Mouse (Mus musculus) spleen, postnatal 36 days (tissue): ENCODE measurements at regions not wholly inside any gene's neighbourhood (a gene's known extent, or its start where the extent isn't known, plus 50 kb on each side); places are given as distances from the start of the nearest gene placed in this dataset.

Source experiments
- DNase-seq, 2 experiments: peaks; one replicate each; pipeline ENCODE4 v3.0.0; 2022; ENCODE audit warnings: low spot score in 2 of 2, mixed read lengths in 1 of 2

DNA sequence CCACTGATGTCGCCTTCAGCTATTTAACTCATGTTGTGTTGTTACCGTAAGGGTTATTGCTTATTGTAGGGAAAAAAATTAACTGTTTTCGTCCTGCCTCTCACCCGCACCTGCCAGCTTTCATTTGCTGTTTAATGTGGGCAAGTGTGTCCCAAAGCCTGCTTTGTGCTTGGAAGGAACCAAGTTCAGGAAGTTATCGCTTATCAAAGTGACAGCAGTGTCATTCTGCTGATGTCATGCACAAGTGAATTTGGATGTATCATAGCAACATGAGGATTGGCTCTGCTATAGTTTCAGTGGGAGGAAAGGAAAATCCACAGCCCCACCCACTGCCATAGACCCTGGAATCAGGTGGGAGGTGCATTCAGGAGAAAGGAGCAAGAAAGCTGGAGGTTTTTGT is 276.5 kb downstream of the Rnf144b start:
- DNase-seq: no peak

DNA sequence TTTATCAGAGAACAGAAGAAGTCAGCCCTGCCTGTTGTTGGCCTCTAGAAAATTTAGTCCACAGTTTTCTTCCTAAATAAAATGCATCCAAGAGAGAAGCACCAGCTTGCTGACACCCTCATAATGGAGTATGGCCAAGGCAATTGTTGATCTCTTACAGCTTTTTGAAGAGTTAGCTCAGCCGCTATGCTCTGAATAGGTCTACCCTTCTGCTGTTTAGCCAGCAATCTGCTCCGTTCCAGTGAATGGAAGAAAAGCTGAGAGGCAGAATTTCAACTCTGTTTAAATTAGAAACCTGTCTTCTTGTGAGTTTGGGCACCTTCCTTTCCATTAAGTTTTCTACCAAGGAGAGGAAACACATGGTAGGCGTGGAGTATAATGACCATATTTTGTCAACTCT is 290.8 kb downstream of the Rnf144b start:
- DNase-seq: no peak

DNA sequence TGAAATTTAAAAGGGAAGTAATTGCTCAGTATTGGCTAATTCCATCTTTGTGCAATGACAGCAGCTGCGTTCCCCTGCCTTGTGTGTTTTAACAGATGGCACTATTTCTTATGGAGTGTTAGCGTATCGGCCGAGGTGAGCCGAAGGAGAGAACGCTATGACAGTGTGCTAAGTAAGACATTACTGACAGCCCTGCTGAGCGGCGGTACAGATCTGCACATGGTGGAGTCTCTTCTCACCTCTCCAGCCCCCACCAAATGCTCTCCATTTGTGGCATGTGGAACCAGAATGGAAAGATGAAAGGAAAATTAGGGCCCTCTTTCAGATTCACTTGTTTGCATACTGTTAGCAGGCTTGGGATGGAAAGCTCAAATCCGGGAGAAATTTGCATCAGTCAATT is 291.5 kb downstream of the Rnf144b start:
- DNase-seq: no peak

DNA sequence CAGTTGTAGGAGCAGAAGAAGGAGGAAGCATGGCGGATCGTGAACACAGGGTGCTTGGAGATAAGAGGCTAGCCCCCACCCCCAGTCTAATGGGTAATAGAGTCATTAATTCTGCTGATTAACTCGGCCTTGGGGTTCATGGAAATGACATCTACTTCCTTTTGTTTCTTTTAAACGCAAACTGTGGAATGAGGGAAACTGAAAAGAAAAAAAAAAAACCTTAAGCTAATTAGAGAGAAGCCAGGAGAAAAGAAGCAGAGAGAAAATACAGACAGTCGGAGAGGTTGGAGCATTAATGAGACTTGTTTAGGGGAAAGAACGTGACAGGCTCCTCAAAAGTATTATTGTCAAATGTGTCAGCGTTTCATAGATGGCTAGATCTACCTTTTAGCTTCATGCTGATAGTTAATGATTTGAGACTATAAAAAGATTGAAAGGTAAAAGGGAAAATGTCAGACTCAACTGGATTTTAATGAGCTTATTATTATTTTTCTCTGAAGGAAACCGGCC is 307.5 kb downstream of the Rnf144b start:
- no peak for DNase-seq

DNA sequence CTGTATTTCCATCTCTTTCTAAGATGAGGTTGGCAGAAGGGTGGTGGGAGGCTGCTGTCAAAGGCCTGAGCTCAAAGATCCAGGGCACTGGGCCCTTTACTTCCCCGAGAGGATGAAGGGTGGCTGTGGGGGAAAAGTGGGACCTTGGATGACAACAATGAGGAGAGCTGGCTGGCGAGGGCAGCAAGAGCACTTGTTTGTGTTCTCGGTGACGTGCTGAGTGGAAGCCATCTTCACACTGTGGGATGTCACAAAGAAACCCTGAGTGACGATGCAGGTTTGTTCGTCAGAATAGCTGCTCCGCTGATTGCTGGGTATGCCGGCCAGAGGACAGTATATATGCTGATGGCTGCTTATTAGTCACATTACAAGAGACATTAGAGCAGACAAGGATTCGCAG is 308.0 kb downstream of the Rnf144b start:
- DNase-seq: no peak

DNA sequence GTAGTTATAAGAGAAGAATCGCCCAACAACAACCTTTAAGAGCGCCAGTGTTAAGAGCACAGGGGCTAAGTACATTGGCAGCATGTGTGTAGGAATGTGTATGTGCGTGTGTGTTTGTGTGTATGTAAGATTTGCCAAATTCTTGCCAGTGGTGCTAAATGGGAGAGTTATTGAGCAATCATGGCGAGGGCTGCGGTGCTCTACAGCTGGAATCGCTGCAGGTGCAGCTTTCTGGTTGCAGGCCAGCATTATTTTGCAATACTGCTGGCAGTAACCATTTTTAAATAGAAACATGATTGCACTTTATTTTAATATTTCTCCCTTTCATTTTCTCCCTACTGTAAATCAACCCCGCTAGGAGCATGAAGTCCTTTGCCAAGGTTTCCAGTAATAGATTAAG is 313.2 kb downstream of the Rnf144b start:
- DNase-seq: no peak

DNA sequence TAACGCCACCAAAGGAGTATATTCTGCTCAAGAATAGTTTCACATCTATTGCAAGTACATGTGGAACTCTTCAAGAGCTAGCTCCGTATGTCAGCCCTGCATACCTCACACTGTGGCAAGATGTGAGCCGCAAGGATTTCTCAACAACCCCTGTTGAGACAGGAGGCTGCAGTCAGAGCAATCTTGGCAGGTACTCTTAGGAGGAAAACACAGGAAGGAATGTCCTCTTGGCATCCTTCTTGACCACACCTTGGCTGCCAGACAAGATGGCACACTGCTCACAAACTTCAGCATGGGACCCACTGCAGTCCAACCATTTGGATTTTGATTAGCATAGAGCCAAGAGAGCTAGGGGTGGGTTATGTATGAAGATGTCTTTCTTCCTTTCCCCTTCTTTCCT is 322.4 kb downstream of the Rnf144b start:
- DNase-seq: no peak

DNA sequence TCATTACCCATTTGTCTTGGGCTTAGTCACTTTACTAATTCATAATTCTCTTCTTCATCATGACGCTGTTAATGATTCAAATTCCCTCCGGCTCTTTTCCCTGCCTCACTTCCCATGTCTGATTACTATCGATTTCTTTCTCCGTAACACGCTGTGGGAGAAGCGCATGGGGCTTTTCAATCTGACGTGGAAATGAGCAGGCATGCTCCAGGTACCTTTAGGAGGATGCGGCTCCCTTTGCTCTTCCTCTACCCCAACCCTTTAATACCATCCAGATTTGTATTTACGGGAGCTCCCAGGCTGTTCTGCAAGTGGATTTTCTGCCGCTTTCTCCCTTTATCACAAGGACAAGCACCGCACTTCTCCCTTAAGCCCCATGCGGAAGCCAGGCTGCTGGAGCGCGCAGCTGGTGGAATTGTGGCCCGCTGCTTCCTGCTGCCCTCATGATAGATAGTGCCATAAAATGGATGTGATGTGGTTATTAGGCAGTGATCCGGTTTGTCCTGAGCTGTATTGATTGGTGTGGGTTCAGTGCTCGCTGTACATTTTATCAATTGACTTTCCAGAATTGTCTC is 329.8 kb downstream of the Rnf144b start:
- DNase-seq: no peak

DNA sequence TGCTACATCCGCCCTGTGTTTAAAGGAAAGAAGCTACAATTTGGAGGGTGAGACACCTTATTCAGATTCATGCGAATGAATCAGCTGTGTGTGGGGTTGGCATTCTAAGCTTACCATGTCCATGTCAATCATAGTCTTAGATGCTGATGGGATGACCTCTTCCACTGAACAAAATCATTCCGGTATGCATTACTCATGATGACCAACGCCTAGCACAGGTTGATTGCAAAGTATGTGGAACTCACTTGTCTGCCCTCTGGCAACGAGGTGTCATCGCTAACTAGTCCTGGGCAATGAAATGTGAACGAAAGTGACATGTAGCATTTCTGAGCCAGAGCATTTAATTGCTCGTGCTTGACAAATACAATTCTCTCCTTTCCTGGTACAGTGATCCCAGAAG is 339.7 kb downstream of the Rnf144b start:
- DNase-seq: no peak

DNA sequence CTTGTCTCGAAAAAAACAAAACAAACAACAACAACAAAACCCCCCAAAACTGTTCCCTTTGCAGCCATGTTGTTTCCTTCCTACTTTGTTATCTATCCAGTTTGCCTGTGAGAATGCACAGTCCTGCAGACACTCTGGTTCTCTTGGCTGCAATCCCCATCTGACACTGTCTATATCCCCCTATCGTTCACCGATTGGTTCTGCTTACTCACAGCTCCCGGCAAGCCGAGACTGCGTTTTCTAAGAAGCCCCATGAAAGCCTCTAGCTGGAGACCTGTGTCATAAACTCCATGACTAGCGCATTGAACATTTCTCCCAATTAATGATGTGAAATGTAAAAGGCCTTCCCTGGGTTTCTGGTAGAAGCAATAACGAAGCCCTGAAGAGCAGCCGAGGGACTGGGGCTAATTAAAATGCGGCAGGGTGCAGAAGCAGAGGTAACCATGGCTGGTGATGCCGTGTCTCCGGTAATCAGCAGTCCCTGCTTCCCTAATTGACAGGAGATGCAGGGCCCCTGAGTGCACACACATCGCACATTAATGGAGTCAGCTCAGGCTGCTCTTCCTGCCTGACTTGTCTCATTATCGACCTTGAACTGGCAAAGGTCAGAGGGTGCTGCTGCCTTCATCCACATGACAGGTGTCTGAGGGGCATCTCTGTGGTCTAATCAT is 349.2 kb downstream of the Rnf144b start:
- DNase-seq: no peak

DNA sequence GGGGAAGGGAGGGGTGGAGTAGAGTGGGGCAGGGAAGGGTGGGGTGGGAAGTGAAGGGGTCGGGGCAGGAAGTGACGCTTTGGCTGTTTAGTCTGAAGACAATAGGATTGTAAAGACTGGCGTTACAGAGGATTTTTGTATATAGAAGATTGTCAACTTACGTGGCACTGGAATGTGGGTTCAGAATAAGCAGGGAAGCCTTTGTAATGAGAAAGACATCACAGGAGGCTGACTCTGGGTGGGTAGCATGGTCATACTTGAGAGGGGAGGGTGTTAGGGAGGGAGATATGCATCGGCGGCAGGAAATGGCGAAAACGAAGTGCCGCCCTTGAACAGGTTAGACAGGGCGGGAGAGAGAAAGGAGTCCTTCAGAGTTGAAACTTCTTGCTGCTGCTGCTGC is 357.7 kb downstream of the Rnf144b start:
- DNase-seq: no peak

DNA sequence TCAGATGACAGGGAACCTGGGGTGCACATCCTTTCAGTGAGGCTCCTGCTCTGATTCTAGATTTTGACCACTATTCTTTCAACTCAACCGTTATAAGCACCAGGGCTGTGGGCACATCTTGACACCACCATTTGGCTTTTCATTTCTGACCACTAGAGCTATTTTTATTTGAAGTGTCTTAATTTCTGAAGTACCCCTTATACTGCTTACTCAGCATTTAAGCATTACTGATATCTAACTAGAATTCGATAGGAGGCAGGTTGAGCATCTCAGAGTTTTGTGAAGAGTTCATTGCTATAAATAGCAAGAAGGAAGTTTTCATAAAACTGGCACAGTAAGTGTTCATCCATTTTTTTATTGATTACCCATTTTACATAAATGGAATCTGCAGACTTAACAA is 362.4 kb downstream of the Rnf144b start:
- DNase-seq: no peak

DNA sequence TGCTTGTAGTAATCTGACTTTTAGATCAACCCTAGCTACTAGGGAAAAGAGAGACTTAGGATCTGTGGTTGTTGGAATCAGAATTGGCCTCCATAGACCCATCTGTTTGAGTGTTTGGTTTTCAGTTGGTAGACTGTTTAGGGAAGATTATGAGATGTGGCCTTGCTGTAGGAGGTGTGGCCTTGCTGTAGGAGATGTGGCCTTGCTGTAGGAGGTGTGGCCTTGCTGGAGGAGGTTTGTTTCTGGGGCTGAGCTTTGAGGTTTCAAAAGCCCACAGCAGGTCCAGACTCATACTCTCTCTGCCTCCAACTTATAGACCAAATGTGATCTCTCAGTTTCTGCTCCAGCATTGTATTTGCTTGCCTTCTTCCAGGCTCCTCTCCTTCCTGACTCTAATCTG is 363.7 kb downstream of the Rnf144b start:
- DNase-seq: no peak

DNA sequence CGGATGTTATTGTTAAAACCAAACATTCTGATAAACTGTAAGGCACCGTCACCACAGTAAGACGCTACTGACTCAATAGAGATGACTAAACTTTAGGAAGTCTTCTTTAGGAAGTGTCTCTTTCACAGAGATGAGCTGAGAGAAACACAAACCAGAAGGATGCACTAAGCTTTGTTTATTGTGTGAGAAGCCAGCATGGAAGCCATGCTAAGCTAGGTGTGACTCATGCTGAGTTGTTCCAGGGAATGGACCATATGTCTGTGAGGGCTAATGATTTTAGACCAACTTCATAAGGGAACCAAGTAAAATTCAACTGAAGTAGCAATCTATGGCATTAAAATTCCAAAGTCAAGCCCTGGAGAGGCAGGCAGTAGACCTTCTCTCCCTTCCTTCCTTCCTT is 364.2 kb downstream of the Rnf144b start:
- no peak for DNase-seq

DNA sequence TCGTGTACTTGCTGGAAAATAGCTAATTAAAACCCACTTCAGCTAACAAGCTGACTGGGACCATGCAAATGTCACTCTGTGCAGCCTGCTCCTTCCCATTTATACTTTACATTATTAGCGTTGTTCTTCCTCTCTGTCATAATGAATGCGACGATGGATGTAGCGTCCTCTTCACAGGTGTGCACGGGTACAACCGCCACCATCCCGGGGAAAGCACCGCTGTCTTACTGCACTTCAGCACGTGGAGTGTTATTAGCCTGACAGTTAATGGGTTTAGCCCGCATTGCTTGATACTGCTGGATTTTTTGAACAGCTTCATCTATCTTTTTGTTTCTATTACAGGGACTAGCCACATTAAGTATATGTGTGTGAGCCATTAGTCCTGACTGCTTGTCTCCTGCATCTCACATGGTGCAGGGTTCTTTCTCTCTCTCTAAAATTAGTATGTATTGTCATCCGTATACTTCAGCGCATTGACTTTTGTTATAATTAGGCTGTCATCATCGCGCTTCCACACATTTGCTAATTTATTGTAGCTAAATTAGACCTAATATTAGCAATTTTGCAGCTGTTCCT is 383.0 kb downstream of the Rnf144b start:
- DNase-seq: no peak

DNA sequence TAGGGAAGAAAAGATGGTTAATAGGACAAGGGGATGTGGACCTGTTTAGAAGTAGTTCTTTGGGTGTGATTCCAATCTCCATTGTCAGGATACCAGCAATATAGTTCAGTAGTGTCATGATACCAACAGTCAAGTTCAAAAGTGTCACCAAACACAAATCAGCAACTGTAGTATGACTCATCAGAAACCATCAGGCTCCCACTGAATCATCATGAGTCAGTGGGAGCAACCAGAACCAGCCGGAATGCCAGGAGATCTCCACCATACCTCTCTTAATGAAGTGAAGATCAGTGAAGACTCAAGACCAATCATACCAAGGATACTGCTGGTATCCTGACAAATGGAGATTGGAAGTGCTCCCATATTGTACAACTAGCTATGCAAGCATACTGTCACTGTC is 410.5 kb downstream of the Rnf144b start:
- no peak for DNase-seq

DNA sequence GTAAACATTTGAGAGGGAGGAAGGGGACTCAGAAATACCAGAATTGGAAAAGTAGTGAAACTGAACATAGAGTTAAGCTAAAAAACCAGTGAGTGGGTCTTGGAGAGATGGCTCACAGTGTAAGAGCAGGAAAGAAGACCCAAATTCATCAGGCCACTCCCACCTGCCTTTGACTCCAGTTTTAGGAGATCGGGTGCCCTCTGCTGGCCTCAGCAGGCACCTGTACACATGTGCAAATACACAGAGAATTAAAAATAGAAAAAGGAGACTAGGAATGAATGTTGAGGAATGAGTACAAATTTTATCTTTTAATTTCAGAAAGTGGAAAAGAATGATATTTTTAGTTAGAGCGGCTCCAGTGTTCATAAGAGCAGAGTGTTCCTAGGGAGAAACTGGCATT is 414.7 kb downstream of the Rnf144b start:
- no peak for DNase-seq

DNA sequence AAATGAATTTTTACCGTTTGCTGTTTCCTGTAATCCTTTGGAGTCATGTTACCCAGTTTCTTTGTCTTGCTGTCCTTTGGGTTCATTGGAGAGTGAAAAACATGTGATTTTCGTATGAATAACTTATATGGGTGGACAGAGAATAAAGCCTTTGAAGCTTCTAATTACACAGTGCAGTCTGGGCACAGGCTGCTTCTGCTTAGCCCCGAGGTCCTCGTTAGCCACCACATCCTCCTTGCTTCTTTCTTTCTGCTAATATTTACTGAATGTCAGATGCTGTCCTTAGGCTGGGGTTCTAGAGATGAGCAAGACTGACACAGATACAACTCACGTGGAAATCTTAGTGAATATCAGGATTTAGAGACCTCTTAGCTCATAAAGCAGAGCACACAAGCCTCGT is 427.2 kb downstream of the Rnf144b start:
- no peak for DNase-seq

DNA sequence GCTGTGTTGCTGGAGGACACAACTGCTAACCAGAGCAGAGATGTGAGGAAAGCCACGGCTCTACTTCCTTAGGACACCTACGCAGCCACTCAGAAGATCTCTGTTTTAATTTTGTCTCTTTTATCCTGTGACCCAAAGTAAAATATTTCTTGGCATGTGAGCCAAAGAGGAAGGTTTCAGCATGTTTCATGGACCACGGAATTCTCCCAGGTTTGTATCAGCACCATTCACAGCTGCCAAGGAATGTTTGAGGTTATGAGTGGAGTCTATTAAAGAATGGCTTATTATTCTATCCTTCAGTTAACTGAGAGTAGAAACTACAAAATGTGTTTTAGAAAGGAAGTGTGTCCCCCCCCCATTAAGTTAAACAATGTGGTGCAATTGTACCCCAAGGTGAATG is 429.8 kb downstream of the Rnf144b start:
- no peak for DNase-seq

DNA sequence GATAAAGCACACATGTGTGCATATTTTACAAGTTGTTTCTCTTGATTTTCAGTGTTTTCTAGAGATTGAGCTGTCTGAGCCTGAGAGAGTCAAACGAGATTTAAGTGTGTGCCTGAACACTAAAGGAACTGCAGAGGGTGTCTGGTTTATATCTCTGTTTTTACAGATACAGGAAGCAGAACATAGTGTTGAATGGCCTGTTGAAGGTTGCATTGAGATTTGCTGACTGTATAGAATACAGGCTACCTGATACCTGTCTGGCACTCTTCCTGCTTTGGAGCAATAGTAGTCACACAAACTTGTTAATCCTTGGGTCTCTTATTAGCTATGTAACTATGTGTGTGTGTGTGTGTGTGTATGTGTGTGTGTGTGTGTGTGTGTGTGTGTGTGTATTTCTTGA is 431.7 kb downstream of the Rnf144b start:
- no peak for DNase-seq

DNA sequence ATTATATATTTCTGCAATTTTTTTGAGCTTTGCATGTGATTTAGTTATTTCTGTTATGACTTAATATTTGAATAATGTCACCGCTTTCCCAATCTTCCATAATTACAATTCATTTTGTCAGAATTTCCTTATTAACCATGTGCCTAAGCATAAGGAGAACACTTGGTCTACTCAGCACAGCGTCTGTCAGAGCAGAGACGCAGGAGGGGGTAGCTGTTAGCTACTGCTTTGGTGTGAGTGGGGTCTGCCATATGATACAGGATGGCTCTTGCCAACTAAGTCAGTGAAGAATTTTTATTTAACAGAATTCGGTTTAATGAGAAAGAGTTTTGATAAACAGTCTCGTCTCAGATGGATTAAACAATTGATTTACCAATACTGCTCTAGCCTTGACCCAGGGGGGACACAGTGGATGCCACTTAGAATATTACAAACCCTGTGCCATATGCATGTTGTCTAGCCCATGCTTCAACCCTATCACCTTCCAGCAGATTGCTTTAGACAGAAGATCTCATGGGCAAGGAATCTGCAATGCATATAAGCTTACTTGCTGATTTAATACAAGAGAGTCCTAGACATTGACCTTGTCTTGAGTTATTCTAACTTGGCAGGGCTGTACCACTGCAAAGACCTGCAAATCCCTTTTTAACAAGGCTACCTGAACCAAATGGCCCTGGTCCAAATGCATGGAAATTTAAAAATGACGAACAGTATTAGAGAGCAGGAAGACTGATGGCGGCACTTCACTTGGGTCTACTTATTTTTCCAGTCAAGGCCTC is 434.9 kb downstream of the Rnf144b start:
- DNase-seq: no peak

DNA sequence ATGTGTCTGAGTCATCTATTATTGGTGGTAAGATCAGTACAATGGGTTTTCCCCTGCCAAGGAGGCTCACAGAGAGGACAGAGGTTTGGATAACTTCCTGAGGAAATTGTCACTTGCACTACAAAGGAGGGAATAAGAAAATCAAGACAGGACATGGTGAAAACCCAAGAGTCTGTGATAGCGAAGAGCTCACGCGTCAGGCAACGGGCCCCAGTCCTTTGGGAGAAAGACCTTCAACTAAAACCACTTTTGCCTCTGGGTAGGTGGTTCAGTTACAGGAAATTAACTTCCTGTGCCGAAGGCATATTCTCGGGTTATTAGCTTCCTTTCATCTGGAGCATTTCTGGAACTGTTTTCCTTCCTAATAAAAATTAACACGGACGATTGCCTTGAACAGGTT is 440.4 kb downstream of the Rnf144b start:
- no peak for DNase-seq

DNA sequence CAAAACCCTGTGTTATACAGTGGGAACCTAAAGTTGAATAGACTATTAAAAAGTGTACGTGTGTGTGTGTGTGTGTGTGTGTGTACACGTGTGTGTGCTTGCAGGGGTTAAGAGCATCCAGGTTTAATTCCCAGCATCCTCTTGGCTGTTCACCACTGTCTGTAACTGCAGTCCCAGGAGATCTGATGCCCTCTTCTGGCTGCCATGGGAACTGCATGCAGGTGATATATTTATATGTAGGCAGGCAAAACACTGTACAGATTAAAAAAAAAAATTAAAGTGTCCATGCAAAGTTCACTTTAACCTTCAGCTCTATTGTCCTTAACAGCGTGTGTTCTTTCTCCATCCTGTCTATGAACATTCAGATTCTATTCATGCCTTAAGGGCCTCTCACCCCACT is 454.1 kb downstream of the Rnf144b start:
- no peak for DNase-seq
